Mouse (Mus musculus) embryo, embryonic 11.5 days (tissue): Measurements from ENCODE around the gene Cldn10.

Experiments used
- DNase-seq: peaks from one replicate; pipeline ENCODE4 v3.0.0-alpha.2; 2012; ENCODE audit warnings: low read depth, low spot score

Cldn10 gene

GRCm38 (mm10) chr14:118910332-118911222, 122.9 kb downstream of the Cldn10 start:
- no peak for DNase-seq

DNA sequence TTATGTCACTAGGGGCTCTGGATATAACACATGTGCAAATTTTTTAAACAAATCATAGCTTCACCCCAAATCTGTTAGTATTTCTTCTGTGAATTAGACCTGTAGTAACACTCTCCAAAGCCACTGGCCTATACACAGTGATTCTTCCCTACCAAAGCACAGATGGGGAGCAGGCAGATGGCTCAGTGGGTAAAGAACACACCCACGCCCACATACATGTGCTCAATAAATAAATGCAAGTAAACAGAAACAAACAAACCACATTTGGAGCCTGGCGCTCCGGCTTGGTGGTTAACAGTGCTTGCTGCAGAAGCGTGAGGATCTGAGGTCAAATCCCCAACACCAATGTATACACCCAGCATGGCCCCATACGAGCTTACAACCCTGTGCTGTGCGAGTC, 123.8 kb downstream of the Cldn10 start:
- DNase-seq, result no peak

- DNase-seq, result no peak
Measured at GRCm38 (mm10) chr14:118913651-118914050, 125.9 kb downstream of the Cldn10 start.

DNA sequence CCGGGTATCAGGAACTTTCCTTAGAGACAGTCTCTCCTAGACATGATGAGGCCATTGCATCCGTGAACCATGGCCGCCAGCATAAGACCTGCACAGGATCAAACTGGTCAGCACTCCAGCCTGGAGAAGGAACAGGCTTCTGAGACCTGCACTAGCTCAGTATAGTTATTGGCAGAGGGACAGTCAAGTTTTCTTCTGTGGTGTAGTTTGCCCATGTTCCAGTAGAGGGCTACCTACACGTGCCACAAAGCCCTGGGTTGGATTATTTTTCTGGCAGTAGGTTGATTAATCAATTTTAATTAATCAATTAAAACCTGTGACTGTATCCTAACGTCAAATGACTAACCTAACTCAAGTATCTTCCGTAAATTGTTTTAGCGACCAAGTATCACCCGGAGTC, 131.3 kb downstream of the Cldn10 start:
- DNase-seq, result no peak

DNA sequence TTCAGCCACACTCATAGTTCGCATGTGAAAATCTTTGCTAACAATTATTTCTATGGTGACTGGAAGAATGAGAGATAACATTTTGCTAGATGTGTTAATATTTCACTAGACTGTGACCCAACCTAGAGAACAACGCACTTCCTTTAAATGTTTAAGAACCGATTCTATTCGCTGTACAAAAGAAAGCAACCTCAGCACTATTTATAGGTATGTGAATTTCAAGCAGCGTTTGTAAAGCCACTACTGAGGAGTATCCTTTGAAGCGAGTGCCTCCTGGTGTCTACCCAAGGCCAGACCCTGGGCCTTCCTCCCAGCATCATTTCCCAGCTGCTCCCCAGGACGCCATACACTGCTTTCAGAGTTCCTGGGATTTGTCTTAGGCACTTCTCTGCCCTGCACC, 132.9 kb downstream of the Cldn10 start:
- DNase-seq, result no peak

- DNase-seq, result no peak
Measured at GRCm38 (mm10) chr14:118922251-118922650, 134.5 kb downstream of the Cldn10 start.

- no peak for DNase-seq
Measured at GRCm38 (mm10) chr14:118922667-118923184, 135.0 kb downstream of the Cldn10 start.
